Mouse (Mus musculus) erythroblast, embryonic 14.5 days (primary cell): Measurements from ENCODE around the gene Nfix. TPM values are rescaled to one million over a fixed set of nuclear protein-coding genes. Genes with fewer than 3 reads are reported as not detected.

Experiments
- H3K27me3 ChIP-seq: 2 replicates; pipeline ENCODE4 v1.6.1; 2012; ENCODE audit warnings: inconsistent platforms; ENCODE audit not compliant: control insufficient read depth
- H3K36me3 ChIP-seq: 2 replicates; pipeline ENCODE4 v1.6.1; 2012; ENCODE audit warnings: mild to moderate bottlenecking, inconsistent platforms; ENCODE audit not compliant: control insufficient read depth
- H3K4me1 ChIP-seq: 2 replicates; pipeline ENCODE4 v1.6.1; 2012; ENCODE audit warnings: inconsistent platforms; ENCODE audit not compliant: control insufficient read depth
- H3K4me3 ChIP-seq: replicated peaks from 2 replicates; pipeline ENCODE3; 2012; ENCODE audit warnings: moderate library complexity, mild to moderate bottlenecking, inconsistent platforms
- H3K9me3 ChIP-seq: 2 replicates; pipeline ENCODE4 v1.6.1; 2012; ENCODE audit warnings: low read length, inconsistent platforms, mixed read lengths; ENCODE audit not compliant: control insufficient read depth
- GATA1 ChIP-seq: IDR thresholded peaks from 2 replicates; pipeline ENCODE4 v1.6.1; 2012; ENCODE audit warnings: low read length, inconsistent platforms, mixed read lengths
- TAL1 ChIP-seq: IDR thresholded peaks from 3 replicates; pipeline ENCODE4 v1.6.1; 2012; ENCODE audit warnings: low read length, inconsistent platforms, mixed read lengths
- polyA plus RNA-seq: library from polyadenylated mRNA; stranded (reverse); fragments of >175 nt; gene quantifications from 2 replicates; pipeline ENCODE4 v1.2.3, GENCODE M21; 2012

The Nfix gene
- polyA plus RNA-seq, 1 experiment, result 1.9 TPM

DNA sequence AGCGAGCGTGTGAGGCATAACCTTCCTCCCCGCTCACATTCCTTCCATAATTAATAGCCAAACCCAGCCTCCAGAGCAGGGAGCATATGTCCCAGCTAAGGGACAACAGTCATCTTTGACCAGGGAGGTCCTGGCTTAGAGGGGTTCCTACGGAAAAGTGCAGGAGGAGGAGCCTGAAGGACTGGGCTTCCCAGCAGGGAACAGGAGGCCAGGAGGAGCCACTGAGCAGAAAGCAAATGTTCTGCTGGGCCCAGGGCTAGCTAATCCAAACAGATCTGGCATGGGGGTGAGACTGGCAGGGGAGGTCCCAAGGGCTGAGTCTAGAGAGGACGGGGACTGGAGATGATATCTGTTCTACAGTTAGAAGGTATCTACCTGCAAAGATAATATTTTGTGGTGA, 42.6 kb downstream of the Nfix start:
- Histone ChIP-seq H3K9me3 (no peaks in the 10 kb centered on the region), H3K36me3 (no peaks in the 10 kb centered on the region), H3K27me3 (peaks cover 3% of the 10 kb centered on the region; the same call in 1 of the 2 replicates), H3K4me1 (peaks cover 9% of the 10 kb centered on the region), H3K4me3 (no peak overlapping the region)
- TF ChIP-seq TAL1 (no peak), GATA1 (no peak)

DNA sequence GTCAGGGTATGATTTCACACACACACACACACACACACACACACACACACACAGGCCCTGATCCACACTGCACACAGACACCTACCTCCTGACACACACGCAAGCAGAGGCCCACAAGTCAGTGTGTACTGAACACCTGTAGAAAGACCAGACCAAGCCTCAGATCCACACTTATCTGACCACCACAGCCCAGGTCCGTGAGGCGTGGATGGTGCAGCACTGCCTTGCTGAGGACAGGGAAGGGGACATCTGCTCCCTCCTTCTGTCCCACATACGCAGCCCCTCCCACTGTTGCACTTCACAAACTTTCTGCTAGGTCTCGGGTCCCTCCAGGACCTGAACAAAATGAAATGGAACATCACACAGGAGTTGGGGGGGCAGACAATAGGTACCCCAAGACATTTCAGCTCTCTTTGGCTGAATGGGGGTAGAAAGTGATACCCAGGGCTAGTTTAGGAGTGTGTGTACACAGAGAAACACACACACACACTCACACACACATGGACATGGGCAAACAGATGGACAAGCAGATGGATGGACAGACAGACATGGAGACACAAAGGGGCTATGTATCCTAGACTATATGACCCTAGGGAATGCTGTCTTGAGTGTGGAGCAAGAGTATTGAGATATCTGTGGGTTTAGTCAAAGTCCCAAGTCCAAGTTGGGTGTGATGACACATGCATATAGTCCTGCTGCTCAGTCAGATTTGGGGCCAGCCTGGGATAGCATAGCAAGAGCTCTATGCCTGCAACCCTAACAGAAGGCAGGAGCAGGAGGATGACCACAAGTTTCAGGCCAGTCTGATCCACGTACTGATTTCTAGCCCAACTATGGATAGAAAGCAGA, 47.2 kb downstream of the Nfix start:
- Histone ChIP-seq H3K9me3 (no peaks in the 10 kb centered on the region), H3K27me3 (peaks cover 5% of the 10 kb centered on the region), H3K4me3 (no peak overlapping the region), H3K4me1 (peaks cover 17% of the 10 kb centered on the region), H3K36me3 (no peaks in the 10 kb centered on the region)
- no peak for TF ChIP-seq GATA1

DNA sequence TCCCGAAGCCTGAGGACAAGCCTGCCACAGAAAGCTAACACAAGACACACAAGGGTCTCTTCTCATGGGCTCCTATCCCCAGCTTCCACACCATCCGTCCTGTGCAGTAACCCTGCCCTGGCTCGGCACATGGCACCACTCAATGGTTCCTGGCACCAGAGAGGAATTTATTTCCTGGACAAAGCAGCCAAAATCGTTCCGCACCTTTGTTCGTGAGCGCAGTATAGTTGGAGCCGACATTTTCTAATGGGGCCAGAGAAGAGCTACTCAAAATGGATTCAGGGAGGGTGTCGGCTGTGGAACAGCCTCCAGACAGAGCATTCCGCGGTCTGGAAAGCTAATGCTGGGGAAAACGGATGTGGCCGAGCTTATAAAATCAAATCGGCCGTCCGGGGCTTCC, 50.6 kb downstream of the Nfix start:
- H3K36me3 ChIP-seq, result no peaks in the 10 kb centered on the region
- no peak overlapping the region for H3K4me3 ChIP-seq
- TF ChIP-seq GATA1, result no peak
- no peak for TF ChIP-seq TAL1
- peaks cover 27% of the 10 kb centered on the region for H3K4me1 ChIP-seq
- H3K27me3 ChIP-seq, result peaks cover 10% of the 10 kb centered on the region
- H3K9me3 ChIP-seq, result no peaks in the 10 kb centered on the region

DNA sequence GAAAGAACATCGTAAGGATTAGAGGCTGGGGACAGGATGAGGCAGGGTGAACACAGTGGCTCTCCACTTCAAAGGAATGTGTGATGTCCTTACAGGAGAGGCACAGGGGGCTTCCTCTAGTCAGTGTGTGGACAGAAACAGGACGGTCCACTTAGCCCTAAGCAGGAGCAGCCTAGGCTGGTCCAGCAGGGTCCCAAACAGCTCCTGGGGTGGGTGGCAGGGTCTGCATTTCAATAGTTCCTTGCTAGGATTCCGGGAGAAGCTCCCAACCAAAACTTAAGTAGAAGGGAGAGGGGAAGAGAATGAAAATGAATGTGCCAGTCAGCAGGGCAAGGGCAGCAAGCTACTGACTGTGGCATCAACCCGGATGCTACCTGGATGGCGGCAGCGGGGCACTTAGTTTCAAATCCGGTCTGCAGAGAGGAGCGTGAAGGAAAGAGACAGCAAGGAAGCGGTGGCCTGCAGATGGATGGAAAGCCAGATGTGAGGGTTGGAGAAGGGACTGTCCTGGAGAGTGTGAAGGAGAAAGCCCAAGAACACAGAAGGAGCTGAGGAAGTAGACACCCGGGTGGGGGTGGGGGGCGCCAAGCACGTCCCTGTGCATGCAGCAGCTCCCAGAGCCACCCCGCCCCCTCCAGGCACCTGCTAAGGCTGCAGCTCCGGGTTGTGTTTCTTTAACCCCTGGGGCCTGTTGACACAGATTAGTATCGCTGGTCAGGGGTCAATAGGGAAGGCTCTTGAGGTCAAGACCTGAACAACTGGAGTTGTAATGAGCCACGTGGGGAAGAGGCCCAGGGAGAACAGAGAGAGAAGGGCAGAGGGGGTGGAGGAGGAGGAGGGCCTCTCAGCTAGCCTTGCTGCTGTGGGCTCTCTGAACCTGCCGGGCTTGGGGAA, 54.9 kb downstream of the Nfix start:
- Histone ChIP-seq H3K27me3 (peaks cover 31% of the 10 kb centered on the region), H3K36me3 (no peaks in the 10 kb centered on the region), H3K9me3 (no peaks in the 10 kb centered on the region), H3K4me3 (no peak overlapping the region), H3K4me1 (peaks cover 37% of the 10 kb centered on the region)
- TF ChIP-seq TAL1 (no peak), GATA1 (no peak)

DNA sequence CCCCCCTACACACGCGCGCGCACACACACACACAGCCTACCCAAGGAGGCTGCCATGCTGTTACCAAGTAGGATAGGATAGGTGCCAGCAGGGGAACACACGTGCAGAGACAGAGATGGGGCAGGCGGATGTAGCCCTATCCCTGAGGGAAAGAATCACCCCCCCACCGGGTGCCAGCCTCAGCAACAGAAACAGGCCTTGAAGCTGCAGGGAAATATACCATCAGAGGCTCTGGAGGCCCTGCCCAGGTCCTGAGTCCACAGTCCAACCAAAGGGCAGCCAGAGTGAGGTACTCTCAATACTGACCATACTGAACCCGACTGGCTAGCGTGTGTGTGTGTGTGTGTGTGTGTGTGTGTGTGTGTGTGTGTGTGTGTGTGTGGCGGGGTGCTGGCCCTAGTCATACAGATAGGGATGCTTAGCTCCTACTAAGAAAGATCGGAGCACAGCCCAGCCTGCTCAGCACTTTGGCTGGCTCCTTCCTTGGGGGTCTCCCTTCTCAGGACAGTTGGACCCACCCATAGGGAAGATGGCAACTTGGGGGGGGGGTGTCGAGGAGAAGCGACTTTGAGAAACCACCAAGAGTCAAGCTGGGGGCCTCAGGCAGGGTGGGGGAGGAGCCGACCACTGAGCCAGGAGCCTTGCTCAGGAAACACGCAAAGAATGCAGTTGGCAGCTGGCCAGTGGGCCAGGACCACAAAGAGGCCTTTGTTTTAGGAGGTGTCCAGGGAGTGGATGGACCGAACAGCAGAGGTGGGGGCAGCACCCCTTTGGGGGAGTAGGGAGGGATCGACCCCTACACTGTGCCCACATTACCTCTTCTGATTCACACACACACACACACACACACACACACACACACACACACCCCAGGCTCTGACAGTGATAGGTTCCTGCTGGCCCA, 56.4 kb downstream of the Nfix start:
- no peak for TF ChIP-seq GATA1
- H3K36me3 ChIP-seq, result no peaks in the 10 kb centered on the region
- no peaks in the 10 kb centered on the region for H3K9me3 ChIP-seq
- peaks cover 36% of the 10 kb centered on the region for H3K27me3 ChIP-seq
- peaks cover 44% of the 10 kb centered on the region for H3K4me1 ChIP-seq
- H3K4me3 ChIP-seq, result no peak overlapping the region

DNA sequence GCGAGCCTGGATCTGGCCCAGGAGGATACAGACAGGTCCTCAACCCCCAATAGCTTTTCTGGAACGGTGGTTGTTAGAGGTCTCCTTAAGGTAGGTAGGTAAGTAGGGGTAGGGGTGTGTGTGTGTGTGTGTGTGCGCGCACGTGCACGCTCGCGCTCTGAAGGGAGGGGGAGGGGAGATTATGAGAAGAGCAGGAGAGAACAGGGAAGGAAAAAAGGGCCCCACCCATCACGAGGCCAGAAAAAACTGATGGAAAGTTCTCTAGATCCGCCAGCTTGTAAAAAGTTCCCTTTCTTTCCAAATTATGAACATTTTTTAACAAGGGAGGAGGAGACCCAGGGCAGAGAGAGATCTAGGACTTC, 57.1 kb downstream of the Nfix start:
- peaks cover 43% of the 10 kb centered on the region for H3K27me3 ChIP-seq

DNA sequence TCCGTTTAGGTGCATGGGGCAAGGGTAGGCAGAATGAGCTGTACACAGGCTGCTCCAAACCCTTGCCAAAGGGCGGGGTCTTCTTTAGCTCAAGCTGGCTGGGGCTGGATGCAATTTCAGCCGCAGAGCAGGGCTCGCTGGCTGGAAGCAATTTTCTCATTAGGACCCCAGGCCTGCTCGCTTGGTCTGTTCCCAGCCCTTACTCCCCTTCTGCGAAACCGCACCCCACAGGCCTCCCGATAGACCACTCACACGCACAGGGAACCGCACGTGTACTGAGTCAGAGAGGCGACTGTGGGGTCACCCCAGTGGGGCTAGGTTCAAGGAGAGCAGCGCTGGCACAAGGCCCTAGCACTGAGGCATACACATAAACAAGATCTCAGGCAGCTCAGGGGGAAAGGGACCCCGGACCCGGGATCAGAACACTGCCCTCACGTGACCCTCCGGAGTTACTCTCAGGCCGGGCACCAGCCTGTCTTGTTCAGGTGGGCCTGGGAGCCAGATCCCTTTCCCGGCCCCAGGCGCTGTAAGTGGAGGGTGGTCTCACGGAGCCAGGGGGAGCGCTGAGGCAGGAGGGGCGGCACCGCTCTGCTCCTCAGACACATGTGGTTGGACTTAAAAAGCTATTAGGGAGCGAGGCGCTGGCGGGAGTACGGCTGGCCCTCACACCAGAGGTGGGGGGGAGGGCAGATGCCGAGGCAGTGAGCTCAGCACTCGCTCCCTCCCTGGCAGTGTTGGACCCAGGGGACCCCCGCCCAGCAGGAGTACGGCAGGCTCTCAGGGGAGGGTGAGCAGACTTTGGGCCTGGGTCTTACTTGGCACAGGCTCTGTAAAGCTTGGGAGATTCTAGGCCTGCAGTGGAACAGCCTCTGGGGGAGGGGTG, 57.7 kb downstream of the Nfix start:
- Histone ChIP-seq H3K4me3 (no peak overlapping the region), H3K9me3 (no peaks in the 10 kb centered on the region), H3K4me1 (peaks cover 57% of the 10 kb centered on the region), H3K36me3 (no peaks in the 10 kb centered on the region), H3K27me3 (peaks cover 45% of the 10 kb centered on the region)
- TF ChIP-seq TAL1 (no peak), GATA1 (no peak)

More for the DNA sequence above, 57.1 kb downstream of the Nfix start:
- Histone ChIP-seq H3K9me3 (no peaks in the 10 kb centered on the region), H3K4me3 (no peak overlapping the region), H3K4me1 (peaks cover 51% of the 10 kb centered on the region), H3K36me3 (no peaks in the 10 kb centered on the region)
- TF ChIP-seq TAL1 (no peak), GATA1 (no peak)
